Mouse (Mus musculus) forebrain, embryonic 15.5 days (tissue): ENCODE data around the gene Gas2l2. TPM values are rescaled to one million over a fixed set of nuclear protein-coding genes. Genes with fewer than 3 reads are reported as not detected.

Experiments
- ATAC-seq: fragments of 200-750 bp; cut with Nextera tagmentation; replicated peaks from 2 replicates; pipeline ENCODE4 v1.8.0; 2017; ENCODE audit warnings: mild to moderate bottlenecking, moderate TSS enrichment, moderate library complexity
- H3K27ac ChIP-seq: fragments of 300-500 bp; sonication (generic); replicated peaks from 2 replicates; pipeline ENCODE4 v1.5.1; 2015; ENCODE audit warnings: mild to moderate bottlenecking, inconsistent platforms
- H3K27me3 ChIP-seq: fragments of 300-500 bp; sonication (generic); 2 replicates; pipeline ENCODE4 v1.6.1; 2015; ENCODE audit warnings: inconsistent platforms
- H3K36me3 ChIP-seq: fragments of 300-500 bp; sonication (generic); 2 replicates; pipeline ENCODE4 v1.6.1; 2015; ENCODE audit warnings: mild to moderate bottlenecking, inconsistent platforms
- H3K4me1 ChIP-seq: fragments of 300-500 bp; sonication (generic); 2 replicates; pipeline ENCODE4 v1.6.1; 2015; ENCODE audit warnings: inconsistent platforms
- H3K4me2 ChIP-seq: fragments of 300-500 bp; sonication (generic); replicated peaks from 2 replicates; pipeline ENCODE4 v1.6.1; 2015; ENCODE audit warnings: mild to moderate bottlenecking, inconsistent platforms
- H3K4me3 ChIP-seq: fragments of 300-500 bp; sonication (generic); 2 replicates; pipeline ENCODE4 v1.5.1; 2015; ENCODE audit warnings: mild to moderate bottlenecking, inconsistent platforms
- H3K9ac ChIP-seq: fragments of 300-500 bp; sonication (generic); replicated peaks from 2 replicates; pipeline ENCODE4 v1.6.1; 2015; ENCODE audit warnings: mild to moderate bottlenecking, inconsistent platforms
- H3K9me3 ChIP-seq: fragments of 300-500 bp; sonication (generic); 2 replicates; pipeline ENCODE4 v1.6.1; 2016; ENCODE audit warnings: inconsistent platforms
- WGBS: fragments of 180-500 bp; shearing (Covaris S2); methylation state at CpG from one replicate; pipeline ENCODE4 v1.1.7; 2015; ENCODE audit warnings: mixed read lengths; 5-methylcytosine and 5-hydroxymethylcytosine counted together
- polyA plus RNA-seq: library from polyadenylated mRNA; unstranded; fragments of >200 nt; fragmentation: Nextera tagmentation; extraction: Ambion mirVana; gene quantifications from 2 replicates; pipeline ENCODE4 v1.2.1, GENCODE M21; 2015

Gene Gas2l2
- polyA plus RNA-seq, 1 experiment from 2014 or later, result 0.80 TPM

- Histone ChIP-seq H3K27me3 (no peaks in the 10 kb centered on the region), H3K27ac (peak overlapping the region; percentile 57), H3K4me2 (peak overlapping the region; percentile 76), H3K4me3 (peak overlapping the region; percentile 92), H3K36me3 (no peaks in the 10 kb centered on the region), H3K9ac (peak overlapping the region; percentile 91), H3K4me1 (peaks cover 22% of the 10 kb centered on the region), H3K9me3 (no peaks in the 10 kb centered on the region)
- peak; percentile 46 for ATAC-seq
- WGBS, result under 1% methylated on average over 32 of the region's 40 CpGs
Observed at GRCm38 (mm10) chr11:83409792-83410291, 19.4 kb downstream of the Gas2l2 start.

- under 1% methylated on average over 42 of the region's 44 CpGs for WGBS
- peak within 1 kb of the TSS; percentile 76 for H3K4me2 ChIP-seq
- no peaks in the 10 kb centered on the region for H3K9me3 ChIP-seq
- peak; percentile 88 for ATAC-seq
- H3K4me3 ChIP-seq, result peak within 1 kb of the TSS; percentile 92
- H3K27me3 ChIP-seq, result no peaks in the 10 kb centered on the region
- H3K4me1 ChIP-seq, result peaks cover 22% of the 10 kb centered on the region
- H3K9ac ChIP-seq, result peak within 1 kb of the TSS; percentile 91
- peaks cover 2% of the 10 kb centered on the region; the same call in 1 of the 2 replicates for H3K36me3 ChIP-seq
- H3K27ac ChIP-seq, result peak within 1 kb of the TSS; percentile 57
Observed at GRCm38 (mm10) chr11:83409087-83409754, 20.0 kb downstream of the Gas2l2 start, which contains the start of gene Rasl10b. Gene Rasl10b (plus strand): TSS chr11:83409137.

GRCm38 (mm10) chr11:83408242-83408641, 21.0 kb downstream of the Gas2l2 start:
- no peak for ATAC-seq

GRCm38 (mm10) chr11:83406391-83406790, 22.9 kb downstream of the Gas2l2 start:
- Histone ChIP-seq H3K9me3 (no peaks in the 10 kb centered on the region), H3K4me2 (no peak overlapping the region), H3K4me1 (peaks cover 21% of the 10 kb centered on the region), H3K27me3 (no peaks in the 10 kb centered on the region), H3K9ac (no peak overlapping the region), H3K4me3 (no peak overlapping the region), H3K36me3 (peaks cover 24% of the 10 kb centered on the region), H3K27ac (no peak overlapping the region)
- 76% methylated on average over 3 of the region's 3 CpGs for WGBS
- no peak for ATAC-seq

More at GRCm38 (mm10) chr11:83408242-83408641, 21.0 kb downstream of the Gas2l2 start:
- Histone ChIP-seq H3K9ac (no peak overlapping the region), H3K36me3 (peaks cover 7% of the 10 kb centered on the region), H3K4me1 (peaks cover 22% of the 10 kb centered on the region), H3K4me3 (no peak overlapping the region), H3K4me2 (no peak overlapping the region), H3K27me3 (no peaks in the 10 kb centered on the region), H3K9me3 (no peaks in the 10 kb centered on the region), H3K27ac (no peak overlapping the region)
- WGBS, result 50% methylated on average over 8 of the region's 8 CpGs

GRCm38 (mm10) chr11:83403787-83404186, 25.5 kb downstream of the Gas2l2 start:
- Histone ChIP-seq H3K4me1 (no peaks in the 10 kb centered on the region), H3K9me3 (no peaks in the 10 kb centered on the region), H3K4me3 (no peak overlapping the region), H3K27ac (no peak overlapping the region), H3K4me2 (no peak overlapping the region), H3K27me3 (no peaks in the 10 kb centered on the region), H3K9ac (no peak overlapping the region), H3K36me3 (peaks cover 35% of the 10 kb centered on the region)
- ATAC-seq, result no peak
- 83% methylated on average over 7 of the region's 7 CpGs for WGBS

- Histone ChIP-seq H3K27ac (no peak overlapping the region), H3K36me3 (peaks cover 46% of the 10 kb centered on the region), H3K4me3 (no peak overlapping the region), H3K9ac (no peak overlapping the region), H3K9me3 (no peaks in the 10 kb centered on the region), H3K4me1 (peaks cover 14% of the 10 kb centered on the region), H3K4me2 (no peak overlapping the region), H3K27me3 (no peaks in the 10 kb centered on the region)
- ATAC-seq, result no peak
- WGBS, result 86% methylated on average over 5 of the region's 5 CpGs
Observed at GRCm38 (mm10) chr11:83398724-83399123, 30.5 kb downstream of the Gas2l2 start.

GRCm38 (mm10) chr11:83397626-83398025, 31.6 kb downstream of the Gas2l2 start:
- Histone ChIP-seq H3K27me3 (no peaks in the 10 kb centered on the region), H3K9ac (no peak overlapping the region), H3K4me2 (no peak overlapping the region), H3K4me3 (no peak overlapping the region), H3K9me3 (no peaks in the 10 kb centered on the region), H3K4me1 (peaks cover 14% of the 10 kb centered on the region), H3K36me3 (peaks cover 41% of the 10 kb centered on the region), H3K27ac (no peak overlapping the region)
- ATAC-seq, result no peak
- WGBS, result 92% methylated on average over 7 of the region's 7 CpGs

GRCm38 (mm10) chr11:83394802-83395439, 34.3 kb downstream of the Gas2l2 start:
- ATAC-seq, result peak; percentile 84
- 9% methylated on average over 6 of the region's 6 CpGs for WGBS
- peak overlapping the region; percentile 72 for H3K27ac ChIP-seq
- peaks cover 35% of the 10 kb centered on the region for H3K36me3 ChIP-seq
- peaks cover 14% of the 10 kb centered on the region for H3K4me1 ChIP-seq
- no peak overlapping the region for H3K9ac ChIP-seq
- H3K4me2 ChIP-seq, result no peak overlapping the region
- H3K9me3 ChIP-seq, result no peaks in the 10 kb centered on the region
- H3K27me3 ChIP-seq, result no peaks in the 10 kb centered on the region
- H3K4me3 ChIP-seq, result no peak overlapping the region

GRCm38 (mm10) chr11:83393062-83393461, 36.2 kb downstream of the Gas2l2 start:
- no peaks in the 10 kb centered on the region for H3K9me3 ChIP-seq
- peaks cover 26% of the 10 kb centered on the region for H3K36me3 ChIP-seq
- H3K4me1 ChIP-seq, result peaks cover 14% of the 10 kb centered on the region
- no peak overlapping the region for H3K4me3 ChIP-seq
- 90% methylated on average over 4 of the region's 4 CpGs for WGBS
- no peak for ATAC-seq
- H3K27ac ChIP-seq, result no peak overlapping the region; the same call in 1 of the 2 replicates
- H3K27me3 ChIP-seq, result no peaks in the 10 kb centered on the region
- no peak overlapping the region for H3K4me2 ChIP-seq
- no peak overlapping the region for H3K9ac ChIP-seq

GRCm38 (mm10) chr11:83383532-83383887, 45.7 kb downstream of the Gas2l2 start:
- Histone ChIP-seq H3K9me3 (no peaks in the 10 kb centered on the region), H3K9ac (no peak overlapping the region), H3K27me3 (no peaks in the 10 kb centered on the region), H3K4me3 (no peak overlapping the region), H3K4me1 (peaks cover 15% of the 10 kb centered on the region), H3K36me3 (0 out of 2 replicates have a peak, but pooled peaks cover 4% of the 10 kb centered on the region), H3K27ac (peak overlapping the region; percentile 70), H3K4me2 (no peak overlapping the region)
- no peak for ATAC-seq
- 56% methylated on average over 1 of the region's 1 CpGs for WGBS

GRCm38 (mm10) chr11:83382876-83383531, 46.3 kb downstream of the Gas2l2 start:
- no peak overlapping the region for H3K9ac ChIP-seq
- H3K4me2 ChIP-seq, result no peak overlapping the region
- WGBS, result 38% methylated on average over 9 of the region's 9 CpGs
- no peaks in the 10 kb centered on the region for H3K27me3 ChIP-seq
- H3K4me1 ChIP-seq, result peaks cover 15% of the 10 kb centered on the region
- 0 out of 2 replicates have a peak, but pooled peaks have one; percentile 53 for ATAC-seq
- 0 out of 2 replicates have a peak, but pooled peaks cover 6% of the 10 kb centered on the region for H3K36me3 ChIP-seq
- H3K4me3 ChIP-seq, result no peak overlapping the region
- H3K9me3 ChIP-seq, result no peaks in the 10 kb centered on the region
- H3K27ac ChIP-seq, result peak overlapping the region; percentile 70
